Mouse (Mus musculus): Measurements from ENCODE around the gene Cntn5. TPM values are rescaled to one million over a fixed set of nuclear protein-coding genes. Genes with fewer than 3 reads are reported as not detected.

The Cntn5 gene
- polyA plus RNA-seq, 1 experiment from 2014 or later, result 0.65 TPM

GRCm38 (mm10) chr9:9707766-9708165 lies 1196.8 kb downstream of the Cntn5 start:
- no peak overlapping the region for H3K4me2 ChIP-seq (replicated peaks; ENCODE audit: low read depth, low read length)
- no peak overlapping the region for H3K4me3 ChIP-seq (ENCODE audit: low read length)
- no peaks in the 10 kb centered on the region for H3K36me3 ChIP-seq (ENCODE audit: control insufficient read depth, insufficient read depth, low read length)
- H3K9ac ChIP-seq (ENCODE audit: low read depth, low read length), result no peak overlapping the region
- no peak for ATAC-seq (ENCODE audit: low FRiP score, low TSS enrichment)
- no peaks in the 10 kb centered on the region for H3K9me3 ChIP-seq (ENCODE audit: control insufficient read depth, low read length)
- no peaks in the 10 kb centered on the region for H3K4me1 ChIP-seq (ENCODE audit: control insufficient read depth, insufficient read depth, low read length)
- H3K27me3 ChIP-seq (ENCODE audit: control insufficient read depth, insufficient read depth, low read length), result no peaks in the 10 kb centered on the region
- H3K27ac ChIP-seq (ENCODE audit: low read depth, low read length), result no peak overlapping the region

- Histone ChIP-seq H3K4me1 (ENCODE audit: control insufficient read depth, insufficient read depth, low read length) (no peaks in the 10 kb centered on the region), H3K4me3 (ENCODE audit: low read length) (no peak overlapping the region), H3K27ac (ENCODE audit: low read depth, low read length) (no peak overlapping the region), H3K4me2 (replicated peaks; ENCODE audit: low read depth, low read length) (no peak overlapping the region), H3K9ac (ENCODE audit: low read depth, low read length) (no peak overlapping the region), H3K9me3 (ENCODE audit: control insufficient read depth, low read length) (no peaks in the 10 kb centered on the region), H3K27me3 (ENCODE audit: control insufficient read depth, insufficient read depth, low read length) (no peaks in the 10 kb centered on the region), H3K36me3 (ENCODE audit: control insufficient read depth, insufficient read depth, low read length) (no peaks in the 10 kb centered on the region)
- ATAC-seq (ENCODE audit: low FRiP score, low TSS enrichment), result no peak
- WGBS, result 90% methylated on average over 1 of the region's 1 CpGs
These were observed 1199.4 kb downstream of the Cntn5 start for GRCm38 (mm10) chr9:9705180-9705579.

- Histone ChIP-seq H3K9me3 (ENCODE audit: control insufficient read depth, low read length) (no peaks in the 10 kb centered on the region), H3K27ac (ENCODE audit: low read depth, low read length) (no peak overlapping the region), H3K4me3 (ENCODE audit: low read length) (no peak overlapping the region), H3K9ac (ENCODE audit: low read depth, low read length) (no peak overlapping the region), H3K27me3 (ENCODE audit: control insufficient read depth, insufficient read depth, low read length) (no peaks in the 10 kb centered on the region), H3K4me1 (ENCODE audit: control insufficient read depth, insufficient read depth, low read length) (no peaks in the 10 kb centered on the region), H3K36me3 (ENCODE audit: control insufficient read depth, insufficient read depth, low read length) (no peaks in the 10 kb centered on the region), H3K4me2 (replicated peaks; ENCODE audit: low read depth, low read length) (no peak overlapping the region)
- WGBS, result 49% methylated on average over 3 of the region's 3 CpGs
- no peak for ATAC-seq (ENCODE audit: low FRiP score, low TSS enrichment)
These were observed 1207.9 kb downstream of the Cntn5 start for GRCm38 (mm10) chr9:9696636-9697035.

- Histone ChIP-seq H3K9me3 (ENCODE audit: control insufficient read depth, low read length) (no peaks in the 10 kb centered on the region), H3K4me3 (ENCODE audit: low read length) (no peak overlapping the region), H3K27me3 (ENCODE audit: control insufficient read depth, insufficient read depth, low read length) (no peaks in the 10 kb centered on the region), H3K4me1 (ENCODE audit: control insufficient read depth, insufficient read depth, low read length) (no peaks in the 10 kb centered on the region), H3K27ac (ENCODE audit: low read depth, low read length) (no peak overlapping the region), H3K9ac (ENCODE audit: low read depth, low read length) (no peak overlapping the region), H3K36me3 (ENCODE audit: control insufficient read depth, insufficient read depth, low read length) (no peaks in the 10 kb centered on the region), H3K4me2 (replicated peaks; ENCODE audit: low read depth, low read length) (no peak overlapping the region)
- 61% methylated on average over 5 of the region's 5 CpGs for WGBS
- no peak for ATAC-seq (ENCODE audit: low FRiP score, low TSS enrichment)
These were observed 1222.2 kb downstream of the Cntn5 start for GRCm38 (mm10) chr9:9682348-9682884.

GRCm38 (mm10) chr9:9676078-9676477 lies 1228.5 kb downstream of the Cntn5 start:
- Histone ChIP-seq H3K27ac (ENCODE audit: low read depth, low read length) (no peak overlapping the region), H3K4me3 (ENCODE audit: low read length) (no peak overlapping the region), H3K27me3 (ENCODE audit: control insufficient read depth, insufficient read depth, low read length) (no peaks in the 10 kb centered on the region), H3K9me3 (ENCODE audit: control insufficient read depth, low read length) (no peaks in the 10 kb centered on the region), H3K4me1 (ENCODE audit: control insufficient read depth, insufficient read depth, low read length) (no peaks in the 10 kb centered on the region), H3K9ac (ENCODE audit: low read depth, low read length) (no peak overlapping the region), H3K36me3 (ENCODE audit: control insufficient read depth, insufficient read depth, low read length) (no peaks in the 10 kb centered on the region), H3K4me2 (replicated peaks; ENCODE audit: low read depth, low read length) (no peak overlapping the region)
- no peak for ATAC-seq (ENCODE audit: low FRiP score, low TSS enrichment)
- WGBS, result 88% methylated on average over 4 of the region's 4 CpGs

GRCm38 (mm10) chr9:9674531-9674930 lies 1230.0 kb downstream of the Cntn5 start:
- H3K36me3 ChIP-seq (ENCODE audit: control insufficient read depth, insufficient read depth, low read length), result no peaks in the 10 kb centered on the region
- H3K9ac ChIP-seq (ENCODE audit: low read depth, low read length), result no peak overlapping the region
- H3K4me3 ChIP-seq (ENCODE audit: low read length), result no peak overlapping the region
- ATAC-seq (ENCODE audit: low FRiP score, low TSS enrichment), result no peak
- no peaks in the 10 kb centered on the region for H3K27me3 ChIP-seq (ENCODE audit: control insufficient read depth, insufficient read depth, low read length)
- no peak overlapping the region for H3K4me2 ChIP-seq (replicated peaks; ENCODE audit: low read depth, low read length)
- H3K9me3 ChIP-seq (ENCODE audit: control insufficient read depth, low read length), result no peaks in the 10 kb centered on the region
- H3K27ac ChIP-seq (ENCODE audit: low read depth, low read length), result no peak overlapping the region
- WGBS, result 93% methylated on average over 5 of the region's 5 CpGs
- no peaks in the 10 kb centered on the region for H3K4me1 ChIP-seq (ENCODE audit: control insufficient read depth, insufficient read depth, low read length)

GRCm38 (mm10) chr9:9673277-9674049 lies 1231.1 kb downstream of the Cntn5 start:
- 10% methylated on average over 13 of the region's 13 CpGs for WGBS
- H3K4me2 ChIP-seq (replicated peaks; ENCODE audit: low read depth, low read length), result no peak overlapping the region
- H3K27ac ChIP-seq (ENCODE audit: low read depth, low read length), result no peak overlapping the region
- no peaks in the 10 kb centered on the region for H3K36me3 ChIP-seq (ENCODE audit: control insufficient read depth, insufficient read depth, low read length)
- ATAC-seq (ENCODE audit: low FRiP score, low TSS enrichment), result no peak
- H3K9me3 ChIP-seq (ENCODE audit: control insufficient read depth, low read length), result no peaks in the 10 kb centered on the region
- no peaks in the 10 kb centered on the region for H3K27me3 ChIP-seq (ENCODE audit: control insufficient read depth, insufficient read depth, low read length)
- H3K4me1 ChIP-seq (ENCODE audit: control insufficient read depth, insufficient read depth, low read length), result no peaks in the 10 kb centered on the region
- no peak overlapping the region for H3K4me3 ChIP-seq (ENCODE audit: low read length)
- no peak overlapping the region for H3K9ac ChIP-seq (ENCODE audit: low read depth, low read length)

- Histone ChIP-seq H3K4me3 (ENCODE audit: low read length) (no peak overlapping the region), H3K27me3 (ENCODE audit: control insufficient read depth, insufficient read depth, low read length) (no peaks in the 10 kb centered on the region), H3K4me2 (replicated peaks; ENCODE audit: low read depth, low read length) (no peak overlapping the region), H3K9me3 (ENCODE audit: control insufficient read depth, low read length) (no peaks in the 10 kb centered on the region), H3K9ac (ENCODE audit: low read depth, low read length) (no peak overlapping the region), H3K36me3 (ENCODE audit: control insufficient read depth, insufficient read depth, low read length) (no peaks in the 10 kb centered on the region), H3K4me1 (ENCODE audit: control insufficient read depth, insufficient read depth, low read length) (no peaks in the 10 kb centered on the region), H3K27ac (ENCODE audit: low read depth, low read length) (no peak overlapping the region)
- 82% methylated on average over 3 of the region's 3 CpGs for WGBS
- no peak for ATAC-seq (ENCODE audit: low FRiP score, low TSS enrichment)
These were observed 1251.1 kb downstream of the Cntn5 start for GRCm38 (mm10) chr9:9653463-9653862.

- Histone ChIP-seq H3K4me2 (replicated peaks; ENCODE audit: low read depth, low read length) (no peak overlapping the region), H3K4me1 (ENCODE audit: control insufficient read depth, insufficient read depth, low read length) (no peaks in the 10 kb centered on the region), H3K36me3 (ENCODE audit: control insufficient read depth, insufficient read depth, low read length) (no peaks in the 10 kb centered on the region), H3K9ac (ENCODE audit: low read depth, low read length) (no peak overlapping the region), H3K4me3 (ENCODE audit: low read length) (no peak overlapping the region), H3K9me3 (ENCODE audit: control insufficient read depth, low read length) (no peaks in the 10 kb centered on the region), H3K27ac (ENCODE audit: low read depth, low read length) (no peak overlapping the region), H3K27me3 (ENCODE audit: control insufficient read depth, insufficient read depth, low read length) (no peaks in the 10 kb centered on the region)
- WGBS, result 65% methylated on average over 3 of the region's 3 CpGs
- ATAC-seq (ENCODE audit: low FRiP score, low TSS enrichment), result no peak
These were observed 1257.2 kb downstream of the Cntn5 start for GRCm38 (mm10) chr9:9647361-9647760.

All from kidney, embryonic 14.5 days (tissue).